Comparison of ENCODE assay signal across 1 mouse cellular context in genomic region chr5:97111207-97111910, GRCm38 (mm10).
TF ChIP-seq lines count a peak whose summit lies in the region.

Gene Paqr3 (minus strand): TSS chr5:97111596.

TF ChIP-seq in CH12.LX, 34 proteins besides CTCF, POLR2A, EP300 and RAD21 (continued from another document):
- TF ChIP-seq SIN3A (IDR thresholded peaks at IDR 0.05; ENCODE audit: low read length) = peak; percentile 47; the same call in 1 of the 2 replicates
